Mouse (Mus musculus) activated CD4-positive, CD25-positive, alpha-beta regulatory T cell, adult 4 months (primary cell): ENCODE data around the gene Lsm2. TPM values are rescaled to one million over a fixed set of nuclear protein-coding genes. Genes with fewer than 3 reads are reported as not detected.
"Not testable (repeated sequence)": the region's sequence is repeated elsewhere in the genome, so short reads cannot be mapped to it uniquely, and the experiment has no call there.

Experiments
- ATAC-seq: one replicate; pipeline ENCODE4 v1.8.0; 2017
- polyA plus RNA-seq, 2 experiments: library from polyadenylated mRNA; unstranded; fragments of 100-300 nt; shearing (Covaris generic); gene quantifications; one replicate each; pipeline ENCODE4 v1.2.1; 2017

Lsm2 gene
- polyA plus RNA-seq, 2 experiments from 2014 or later = 45.5 to 61.3 TPM

DNA sequence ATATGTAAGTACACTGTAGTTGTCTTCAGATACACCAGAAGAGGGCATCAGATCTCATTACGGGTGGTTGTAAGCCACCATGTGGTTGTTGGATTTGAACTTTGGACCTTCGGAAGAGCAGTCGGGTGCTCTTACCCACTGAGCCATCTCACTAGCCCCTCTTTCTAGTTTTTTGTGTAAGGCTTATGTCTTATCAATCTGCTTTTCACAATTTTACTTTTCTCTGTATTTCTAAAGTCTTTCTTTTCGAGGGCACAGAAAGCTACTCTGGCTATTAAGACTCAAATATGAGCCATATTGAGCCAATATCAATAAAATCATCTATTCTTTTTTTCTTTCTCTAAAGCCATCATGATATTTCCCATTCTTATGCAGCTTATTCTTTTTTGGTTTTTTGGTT is 13.5 kb downstream of the Lsm2 start:
- ATAC-seq = not testable (repeated sequence)

DNA sequence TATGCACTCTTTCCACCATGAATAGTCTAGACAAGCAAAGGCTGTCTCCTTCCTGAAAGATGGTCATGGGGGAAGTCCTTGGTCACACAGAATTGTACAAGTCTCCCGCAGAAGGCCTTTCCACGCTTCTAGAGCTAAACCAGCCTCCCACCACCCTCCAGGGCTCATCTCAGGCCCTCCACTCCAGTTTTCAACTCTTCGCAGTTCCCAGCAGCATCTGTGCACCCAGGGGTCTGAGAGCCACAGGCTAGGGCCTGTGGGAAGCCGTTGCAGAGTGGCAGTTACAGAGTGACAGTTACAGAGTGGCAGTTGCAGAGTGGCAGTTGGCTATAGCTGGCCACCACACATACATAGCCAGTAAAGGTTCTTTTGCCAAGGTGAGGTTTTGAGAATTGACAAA is 14.3 kb downstream of the Lsm2 start:
- not testable (repeated sequence) for ATAC-seq

DNA sequence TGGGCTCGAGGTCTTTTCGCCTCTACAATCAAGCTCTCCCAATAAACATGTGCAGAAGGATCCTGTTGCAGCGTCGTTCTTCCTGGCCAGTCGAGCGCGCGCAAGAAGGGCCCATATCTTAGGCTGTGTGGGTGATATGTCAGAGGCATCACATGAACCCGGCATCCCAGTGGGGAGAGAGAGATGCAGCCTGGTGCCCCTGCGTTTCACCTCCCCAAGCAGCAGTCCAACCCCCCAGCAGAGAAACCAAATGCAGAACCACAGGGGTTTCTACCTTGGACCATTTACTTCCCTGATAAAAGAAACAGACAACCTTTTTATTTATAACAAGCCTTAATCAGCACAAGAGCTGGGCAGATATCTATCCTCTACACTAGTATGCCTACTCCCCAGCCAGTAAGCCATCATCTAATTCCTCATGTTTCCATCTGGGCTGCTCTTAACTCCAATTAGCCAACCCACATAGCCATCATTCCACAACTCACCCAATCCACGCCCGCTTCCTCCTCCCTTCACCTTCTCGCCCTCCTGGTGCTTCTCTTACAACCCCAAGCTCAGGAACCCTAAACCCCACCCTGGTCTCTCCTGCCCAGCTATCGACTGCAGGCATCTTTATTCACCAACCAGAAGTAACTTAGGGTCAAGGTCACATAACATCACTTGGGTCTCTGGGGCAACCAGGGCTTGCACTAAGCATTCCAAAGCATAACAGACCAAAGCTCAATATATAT is 14.9 kb downstream of the Lsm2 start:
- no peak for ATAC-seq

DNA sequence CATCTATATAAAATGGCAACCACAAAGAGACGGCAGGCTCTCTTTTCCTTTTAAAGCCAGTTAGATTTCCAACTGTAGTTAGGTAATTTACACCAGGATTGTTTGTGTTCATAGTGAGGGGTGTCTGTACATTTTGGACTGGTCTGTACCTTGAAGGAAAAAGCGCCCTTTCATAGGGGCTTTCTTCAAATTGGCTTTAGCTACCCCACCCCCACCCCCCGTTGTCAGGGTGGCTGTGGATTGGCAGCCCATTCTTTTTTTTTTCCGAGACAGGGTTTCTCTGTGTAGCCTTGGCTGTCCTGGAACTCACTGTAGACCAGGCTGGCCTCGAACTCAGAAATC is 15.5 kb downstream of the Lsm2 start:
- no peak for ATAC-seq

DNA sequence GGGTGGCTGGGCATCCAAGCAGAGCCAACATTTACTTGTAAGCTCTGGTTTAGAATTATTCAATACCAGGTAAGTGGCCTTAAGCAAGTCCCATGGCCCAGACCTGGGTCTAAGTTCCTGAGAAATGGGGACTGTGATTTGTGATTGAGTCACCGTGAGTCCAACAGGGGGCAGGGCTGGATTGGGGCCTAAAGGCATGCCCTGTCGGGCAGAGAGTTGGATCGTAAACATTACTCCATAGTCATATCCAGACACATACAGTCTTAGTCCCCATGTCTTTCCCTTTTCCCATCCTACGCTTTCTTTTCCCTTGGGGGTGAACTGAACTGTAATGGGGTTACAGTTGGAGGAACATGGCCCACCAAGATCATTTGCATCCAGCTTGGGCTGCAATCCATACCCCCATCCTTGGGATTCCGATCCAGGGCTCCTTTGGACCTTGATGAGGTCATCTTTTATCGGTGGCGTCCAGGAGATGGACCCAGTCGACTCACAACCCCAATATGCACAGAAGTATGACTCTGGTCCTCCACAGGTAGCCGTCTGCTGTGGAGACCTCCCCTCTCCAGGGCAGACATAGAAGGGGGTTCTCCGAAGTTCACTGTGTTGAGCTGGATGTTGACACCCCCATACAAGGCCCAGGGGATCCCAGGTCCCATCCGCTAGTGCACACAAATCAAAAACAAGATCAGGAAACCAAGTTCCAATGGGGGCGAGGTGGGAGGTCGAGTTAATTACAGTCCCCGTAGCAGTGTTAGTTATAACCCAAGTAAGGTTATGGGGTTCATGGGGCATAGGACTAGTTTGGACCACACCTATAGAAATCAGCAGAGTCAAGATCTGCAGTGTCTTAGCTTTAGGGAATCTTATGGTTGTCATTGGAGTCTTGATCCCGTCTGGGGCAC is 17.1 kb downstream of the Lsm2 start:
- no peak for ATAC-seq

DNA sequence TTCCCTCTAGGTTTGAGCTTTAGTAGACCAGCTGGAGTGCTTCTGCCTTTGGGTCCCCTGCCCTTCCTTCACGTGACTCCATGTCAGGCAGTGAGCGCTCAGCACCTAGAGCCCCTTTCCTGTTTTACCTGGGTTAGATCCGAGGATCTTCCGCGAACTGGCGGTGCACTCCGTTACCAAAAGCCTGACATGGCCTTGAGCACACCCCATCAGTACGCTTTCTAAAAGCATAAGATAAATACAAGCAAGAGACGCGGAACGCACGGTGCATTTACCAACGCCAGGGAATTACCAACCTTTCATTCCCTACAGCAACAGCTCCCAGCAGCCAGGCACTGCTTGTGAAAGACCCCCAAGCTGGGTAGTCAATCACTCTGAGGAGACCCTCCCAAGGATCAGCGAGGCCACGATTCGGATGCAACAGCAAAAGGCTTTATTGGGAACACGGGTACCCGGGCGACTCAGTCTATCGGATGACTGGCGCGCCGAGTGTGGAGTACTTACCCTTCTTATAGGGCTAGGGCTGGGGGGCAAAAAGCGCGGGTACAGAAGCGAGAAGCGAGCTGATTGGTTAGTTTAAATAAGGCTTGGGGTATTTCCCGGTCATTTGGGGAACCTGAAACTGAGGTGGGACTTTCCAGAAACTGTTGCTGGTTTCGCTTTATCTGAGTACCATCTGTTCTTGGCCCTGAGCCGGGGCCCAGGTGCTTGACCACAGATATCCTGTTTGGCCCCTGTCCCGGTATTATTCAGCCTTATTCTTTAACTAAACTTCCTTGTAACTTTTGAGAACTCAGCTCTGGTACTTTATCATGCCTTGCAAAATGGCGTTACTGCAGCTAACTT is 18.4 kb downstream of the Lsm2 start:
- peak; percentile 32 for ATAC-seq

DNA sequence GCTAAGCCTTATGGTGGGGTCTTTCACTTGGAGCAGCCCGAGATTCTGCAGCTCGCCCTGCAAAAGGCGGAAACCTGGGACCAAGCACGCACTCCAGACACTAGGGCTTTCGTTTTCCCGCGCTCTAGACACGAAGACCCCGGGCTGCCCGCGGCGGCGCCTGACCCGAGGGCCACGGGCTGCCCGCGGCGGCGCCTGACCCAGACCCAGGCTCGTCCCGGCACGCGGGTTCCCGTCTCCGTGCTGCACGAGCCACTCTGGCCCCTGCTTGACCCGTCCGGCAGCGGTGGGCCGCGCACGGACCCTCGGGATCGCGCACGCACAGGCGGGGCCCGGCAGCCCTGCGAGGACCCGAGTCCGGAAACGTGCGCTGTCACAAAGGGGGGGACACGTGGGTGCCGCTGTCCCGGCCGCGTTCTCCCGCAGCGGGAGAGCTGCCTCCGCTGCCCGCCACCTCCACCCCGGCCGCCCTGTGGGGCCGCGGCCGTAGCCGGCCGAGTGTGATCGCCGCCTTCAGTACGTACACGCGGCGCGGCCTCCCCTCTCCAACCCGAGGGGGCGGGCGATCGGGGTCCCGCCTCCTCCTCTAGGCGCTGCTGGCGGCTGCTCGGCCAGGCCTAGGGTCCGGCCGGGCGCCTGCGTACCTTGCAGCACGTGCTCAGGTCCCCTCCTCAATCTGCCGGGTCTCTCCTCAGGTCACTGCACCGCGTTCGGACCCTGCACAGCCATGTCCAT is 19.2 kb downstream of the Lsm2 start, which contains the start of gene Vars:
Gene Vars (plus strand): TSS at position 271 of the 735 bp plus-strand sequence.
- peak; percentile 59 for ATAC-seq

DNA sequence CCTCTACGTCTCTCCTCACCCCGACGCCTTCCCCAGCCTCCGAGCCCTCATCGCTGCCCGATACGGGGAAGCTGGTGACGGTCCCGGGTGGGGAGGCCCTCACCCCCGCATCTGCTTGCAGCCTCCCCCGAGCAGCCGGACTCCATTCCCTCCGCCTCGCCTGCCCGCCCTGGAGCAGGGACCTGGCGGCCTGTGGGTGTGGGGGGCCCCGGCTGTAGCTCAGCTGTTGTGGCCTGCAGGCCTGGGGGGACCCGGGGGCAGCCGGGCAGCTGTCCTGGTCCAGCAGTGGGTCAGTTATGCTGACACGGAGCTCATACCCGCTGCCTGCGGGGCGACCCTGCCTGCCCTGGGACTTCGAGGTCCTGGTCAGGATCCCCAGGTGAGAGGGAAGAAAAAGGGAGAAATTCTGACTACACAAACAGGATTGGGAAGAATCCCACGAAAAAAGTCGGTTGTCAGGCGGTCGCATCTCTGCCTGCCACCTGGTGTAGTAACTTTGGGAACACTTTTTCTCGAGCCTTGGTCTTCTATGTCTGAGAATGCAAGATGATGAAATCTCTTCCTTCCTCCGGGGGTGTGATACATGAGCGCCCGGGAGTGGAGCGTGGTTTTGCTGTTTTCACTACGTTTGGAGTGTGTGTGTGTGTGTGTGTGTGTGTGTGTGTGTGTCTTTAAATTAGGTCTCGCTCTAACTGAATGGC is 19.9 kb downstream of the Lsm2 start:
- ATAC-seq = peak; percentile 5

DNA sequence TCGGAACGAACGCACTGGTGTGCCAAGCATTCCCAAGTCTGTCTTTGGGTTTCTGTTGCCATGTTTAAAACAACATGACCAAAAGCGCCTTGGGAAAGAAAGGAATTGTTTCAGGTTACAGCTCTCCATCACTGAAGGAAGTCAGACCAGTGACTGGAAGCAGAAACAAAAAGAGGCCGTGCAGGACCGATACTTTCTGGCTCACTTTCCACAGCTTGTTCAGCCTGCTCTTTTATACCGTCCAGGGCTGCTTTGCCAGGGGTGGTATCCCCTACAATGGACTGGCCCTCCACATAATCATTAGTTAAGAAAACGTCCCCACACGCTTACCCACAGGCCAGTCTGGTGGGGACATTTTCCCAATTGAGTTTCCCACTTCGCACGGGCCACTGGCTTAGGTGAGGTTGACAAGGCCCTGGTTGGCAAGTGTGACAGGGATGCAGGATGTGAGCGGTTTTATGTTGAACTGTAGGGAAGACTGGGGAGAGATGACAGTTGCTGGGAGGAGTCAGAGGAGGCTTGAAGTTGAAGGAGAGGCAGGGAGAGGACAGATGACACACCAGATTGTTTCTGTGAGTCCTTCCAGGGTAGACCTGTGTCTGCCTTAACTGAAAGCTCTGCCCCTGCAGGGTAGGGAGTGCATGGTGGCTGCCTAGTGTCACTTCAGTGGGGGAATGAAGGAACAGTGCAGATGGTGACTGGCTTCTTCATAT is 20.6 kb downstream of the Lsm2 start:
- ATAC-seq = no peak

DNA sequence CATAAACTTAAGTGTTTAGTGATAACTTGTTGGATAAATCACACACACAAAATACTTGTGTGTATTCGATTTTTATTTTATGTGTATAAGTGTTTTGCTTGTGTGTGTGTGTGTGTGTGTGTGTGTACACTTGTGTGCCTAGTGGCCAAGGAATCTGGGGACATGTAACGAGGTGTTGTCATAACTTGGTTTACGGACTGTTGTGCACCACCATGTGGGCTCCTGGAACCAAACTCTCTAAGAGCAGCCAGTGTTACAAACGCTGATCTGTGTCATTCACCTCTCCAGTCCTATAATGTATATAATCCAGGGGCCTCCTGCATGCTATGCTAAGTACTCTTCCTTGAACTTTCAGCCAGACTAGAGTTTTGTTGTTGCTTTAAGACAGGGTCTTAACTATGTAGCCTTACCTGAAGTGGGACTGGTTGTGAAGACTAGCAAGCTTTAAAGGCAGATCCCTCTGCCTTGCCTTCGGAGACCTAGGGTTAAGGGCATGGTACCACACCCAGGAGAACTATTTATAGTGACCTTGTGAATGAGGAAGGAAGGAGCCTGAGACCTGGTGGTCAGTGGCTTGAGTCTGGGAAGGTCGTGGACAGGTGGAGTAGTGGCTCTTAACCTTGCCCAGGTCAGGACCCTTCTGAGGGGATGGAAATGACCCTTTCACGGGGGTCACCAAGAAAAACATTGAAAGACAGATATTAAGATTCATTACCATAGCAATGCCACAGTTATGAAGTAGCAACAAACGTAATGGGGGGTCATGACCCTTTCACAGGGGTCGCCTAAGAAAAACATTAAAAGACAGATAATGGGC is 21.6 kb downstream of the Lsm2 start:
- ATAC-seq = no peak

DNA sequence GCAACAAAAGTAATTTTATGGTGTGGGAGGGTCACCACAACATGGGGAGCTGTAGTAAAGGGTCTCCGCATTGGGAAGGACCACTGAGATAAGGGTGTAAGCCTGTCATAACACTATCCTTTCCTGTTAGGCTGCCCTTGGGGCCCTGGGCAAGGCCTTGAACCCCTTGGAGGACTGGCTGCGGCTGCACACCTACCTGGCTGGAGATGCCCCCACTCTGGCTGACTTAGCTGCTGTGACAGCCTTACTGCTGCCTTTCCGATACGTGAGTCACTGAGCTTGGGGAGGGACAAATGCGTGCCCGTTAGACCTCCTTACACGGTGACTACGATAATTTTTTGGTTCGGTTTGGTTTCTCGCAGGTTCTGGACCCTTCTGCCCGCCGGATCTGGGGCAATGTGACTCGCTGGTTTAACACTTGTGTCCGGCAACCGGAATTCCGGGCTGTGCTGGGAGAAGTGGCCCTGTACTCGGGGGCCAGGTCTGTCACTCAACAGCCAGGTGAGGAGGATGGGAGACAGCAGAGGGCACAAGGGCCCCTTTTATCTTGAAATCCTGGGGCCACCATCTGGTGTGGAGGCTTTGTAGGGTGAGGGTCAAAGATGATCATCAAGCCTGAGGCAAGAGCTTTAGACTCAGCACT is 22.5 kb downstream of the Lsm2 start:
- ATAC-seq = no peak

DNA sequence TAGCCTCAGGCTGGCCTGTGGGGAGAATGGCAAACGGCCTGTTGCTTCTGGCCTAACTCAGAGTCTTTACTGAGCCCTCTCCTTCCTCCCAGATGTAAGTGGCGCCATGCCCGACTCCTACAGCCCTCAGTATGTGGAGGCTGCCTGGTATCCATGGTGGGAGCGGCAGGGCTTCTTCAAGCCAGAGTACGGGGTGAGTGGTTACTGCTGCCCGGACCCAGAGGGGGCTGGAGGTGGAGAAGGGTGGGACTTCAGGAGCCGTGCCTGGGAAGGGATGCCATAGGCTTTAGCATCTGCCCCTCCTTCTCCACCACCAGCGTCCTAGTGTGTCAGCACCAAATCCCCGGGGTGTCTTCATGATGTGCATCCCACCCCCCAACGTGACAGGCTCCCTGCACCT is 23.5 kb downstream of the Lsm2 start:
- ATAC-seq = no peak

DNA sequence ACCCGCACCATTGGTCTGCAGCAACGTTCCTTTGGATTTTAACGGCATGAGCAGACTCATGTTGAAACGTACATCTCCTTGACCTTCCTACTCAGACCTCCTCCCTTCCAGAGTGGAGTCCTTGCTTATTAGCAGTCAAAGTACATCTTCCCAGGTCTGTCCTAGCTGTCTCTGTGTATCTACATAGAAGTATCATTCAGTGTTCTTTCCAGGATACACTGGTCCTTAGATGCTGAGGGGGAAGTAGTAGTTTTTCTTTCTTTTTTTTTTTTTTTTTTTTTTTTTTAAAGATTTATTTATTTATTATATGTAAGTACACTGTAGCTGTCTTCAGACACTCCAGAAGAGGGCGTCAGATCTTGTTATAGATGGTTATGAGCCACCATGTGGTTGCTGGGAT is 24.2 kb downstream of the Lsm2 start:
- ATAC-seq = not testable (repeated sequence)

DNA sequence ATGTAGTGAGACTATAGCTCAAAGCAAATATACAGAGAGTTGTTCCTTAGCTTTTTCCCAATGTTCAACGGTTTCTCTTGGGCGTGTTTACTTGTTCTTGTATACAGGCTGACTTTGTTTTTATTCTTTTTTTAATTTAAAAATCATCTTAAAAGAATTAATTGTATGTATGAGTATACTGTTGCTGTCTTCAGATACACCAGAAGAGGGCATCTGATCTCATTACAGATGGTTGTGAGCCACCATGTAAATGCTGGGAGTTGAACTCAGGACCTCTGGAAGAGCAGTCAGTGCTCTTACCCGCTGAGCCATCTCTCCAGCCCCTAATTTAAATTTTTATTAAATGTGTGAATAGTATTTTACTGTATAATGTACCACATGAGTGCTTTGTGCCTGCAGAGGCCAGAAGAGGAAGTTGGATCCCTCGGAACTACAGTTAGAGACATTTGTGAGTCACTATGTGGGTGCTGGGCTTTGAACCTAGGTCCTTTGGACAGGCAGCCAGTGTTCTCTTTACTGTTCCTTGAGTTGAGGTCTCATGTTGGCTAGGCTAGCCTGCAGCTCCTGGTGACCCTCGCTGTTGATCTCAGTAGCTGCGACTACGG is 25.8 kb downstream of the Lsm2 start:
- no peak for ATAC-seq

DNA sequence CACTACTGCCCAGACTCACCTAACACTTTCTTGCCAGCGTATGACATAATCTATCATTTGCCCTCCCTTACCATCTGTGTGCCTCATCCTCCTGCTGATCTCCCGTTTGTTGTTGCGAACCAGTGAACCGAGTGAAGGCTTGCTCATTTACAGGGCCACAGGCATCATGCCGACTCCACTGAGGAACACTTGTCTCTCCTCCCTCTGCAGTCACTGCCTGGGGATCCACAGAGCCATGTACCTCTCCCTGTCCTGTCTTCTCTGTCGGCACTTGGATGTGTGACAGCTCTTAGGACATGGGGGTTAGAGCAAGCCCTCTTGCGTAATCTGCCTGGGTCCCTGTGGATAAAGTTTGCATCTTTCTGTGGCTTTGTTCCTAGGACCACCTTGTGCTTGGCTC is 27.9 kb downstream of the Lsm2 start:
- no peak for ATAC-seq

DNA sequence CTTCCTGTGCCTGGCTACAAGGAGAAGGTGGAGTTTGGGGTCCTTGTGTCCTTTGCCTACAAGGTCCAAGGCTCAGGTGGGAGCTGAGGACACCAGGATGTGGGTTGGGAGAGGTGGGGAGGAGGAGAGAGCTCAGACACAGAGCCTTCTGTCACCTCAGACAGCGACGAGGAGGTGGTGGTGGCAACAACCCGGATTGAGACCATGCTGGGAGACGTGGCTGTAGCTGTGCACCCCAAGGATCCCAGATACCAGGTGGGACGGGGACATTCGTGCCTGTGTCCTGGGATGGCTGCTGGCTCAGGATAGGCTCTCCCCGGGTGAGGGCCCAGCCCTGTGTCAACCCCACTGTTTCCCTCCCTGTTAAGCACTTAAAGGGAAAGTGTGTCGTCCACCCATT is 29.8 kb downstream of the Lsm2 start:
- ATAC-seq = no peak

DNA sequence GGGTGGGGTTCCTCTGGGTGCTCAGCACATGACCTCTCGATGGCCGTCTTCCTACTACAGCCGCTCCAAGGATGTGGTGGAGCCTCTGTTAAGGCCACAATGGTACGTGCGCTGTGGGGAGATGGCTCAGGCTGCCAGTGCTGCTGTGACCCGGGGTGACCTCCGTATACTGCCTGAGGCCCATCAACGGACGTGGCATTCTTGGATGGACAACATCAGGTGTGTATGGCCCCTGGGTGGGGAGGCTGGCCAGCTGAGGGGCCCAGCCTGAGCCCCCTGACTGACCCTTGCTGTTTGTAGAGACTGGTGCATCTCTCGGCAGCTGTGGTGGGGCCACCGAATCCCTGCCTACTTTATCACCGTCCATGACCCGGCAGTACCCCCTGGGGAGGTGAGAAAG is 30.8 kb downstream of the Lsm2 start:
- ATAC-seq = no peak

DNA sequence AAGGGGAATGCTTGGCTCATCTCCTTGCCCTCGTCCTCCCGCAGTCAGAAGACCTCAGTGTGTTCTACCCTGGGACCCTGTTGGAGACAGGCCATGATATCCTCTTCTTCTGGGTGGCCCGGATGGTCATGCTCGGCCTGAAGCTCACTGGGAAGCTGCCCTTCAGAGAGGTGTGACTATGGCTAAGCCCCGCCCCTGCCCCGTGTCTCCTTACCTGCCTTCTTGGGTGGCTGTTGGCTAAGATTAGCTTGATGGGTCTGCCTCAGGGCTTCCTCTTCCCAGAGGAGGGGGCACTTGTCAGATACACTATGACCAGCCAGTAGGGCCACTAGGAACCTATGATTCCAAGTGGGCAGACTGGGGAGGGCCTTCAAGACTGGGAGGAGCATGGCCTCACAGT is 31.6 kb downstream of the Lsm2 start:
- ATAC-seq = no peak

DNA sequence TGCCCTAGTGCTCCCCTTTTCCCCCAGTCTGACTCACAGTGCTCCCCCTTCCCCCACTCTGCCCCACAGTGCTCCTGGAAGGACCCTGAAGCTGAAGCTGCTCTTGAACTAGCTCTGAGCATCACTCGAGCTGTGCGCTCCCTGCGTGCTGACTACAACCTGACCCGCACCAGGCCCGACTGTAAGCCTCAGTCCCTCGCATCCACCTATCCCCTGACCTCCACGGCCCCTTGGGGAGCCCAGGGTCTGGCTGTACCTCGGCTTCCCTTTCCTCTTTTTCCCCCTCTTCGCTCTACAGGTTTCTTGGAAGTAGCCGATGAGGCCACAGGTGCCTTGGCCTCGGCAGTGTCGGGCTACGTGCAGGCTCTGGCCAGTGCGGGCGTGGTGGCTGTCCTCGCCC is 33.6 kb downstream of the Lsm2 start:
- ATAC-seq = no peak
